Mouse (Mus musculus): Measurements from ENCODE around the gene Prdm5. TPM values are rescaled to one million over a fixed set of nuclear protein-coding genes. Genes with fewer than 3 reads are reported as not detected.
A peak's percentile ranks its signal among the peaks of the same experiment; 100 is the strongest.

Prdm5 gene
- total RNA-seq, 2 experiments from 2014 or later, result 0.98 to 2.0 TPM

- ATAC-seq (ENCODE audit: poor library complexity, severe bottlenecking), result no peak
Measured at GRCm38 (mm10) chr6:65828656-65829055, 49.9 kb downstream of the Prdm5 start.

GRCm38 (mm10) chr6:65831443-65831842 is 52.7 kb downstream of the Prdm5 start:
- no peak for ATAC-seq (ENCODE audit: poor library complexity, severe bottlenecking)

GRCm38 (mm10) chr6:65834013-65834412 is 55.2 kb downstream of the Prdm5 start:
- ATAC-seq (ENCODE audit: poor library complexity, severe bottlenecking), result no peak

GRCm38 (mm10) chr6:65842579-65842978 is 63.8 kb downstream of the Prdm5 start:
- peak; percentile 71 for ATAC-seq (ENCODE audit: poor library complexity, severe bottlenecking)

GRCm38 (mm10) chr6:65849127-65849526 is 70.3 kb downstream of the Prdm5 start:
- no peak for ATAC-seq (ENCODE audit: poor library complexity, severe bottlenecking)

- ATAC-seq (ENCODE audit: poor library complexity, severe bottlenecking), result no peak
Measured at GRCm38 (mm10) chr6:65849687-65850086, 70.9 kb downstream of the Prdm5 start.

- no peak for ATAC-seq (ENCODE audit: poor library complexity, severe bottlenecking)
Measured at GRCm38 (mm10) chr6:65850221-65850620, 71.4 kb downstream of the Prdm5 start.

GRCm38 (mm10) chr6:65854020-65854419 is 75.2 kb downstream of the Prdm5 start:
- no peak for ATAC-seq (ENCODE audit: poor library complexity, severe bottlenecking)

GRCm38 (mm10) chr6:65854585-65854984 is 75.8 kb downstream of the Prdm5 start:
- no peak for ATAC-seq (ENCODE audit: poor library complexity, severe bottlenecking)

- ATAC-seq (ENCODE audit: poor library complexity, severe bottlenecking), result no peak
Measured at GRCm38 (mm10) chr6:65860609-65861008, 81.8 kb downstream of the Prdm5 start.

- ATAC-seq (ENCODE audit: poor library complexity, severe bottlenecking), result no peak
Measured at GRCm38 (mm10) chr6:65862836-65863235, 84.0 kb downstream of the Prdm5 start.

- no peak for ATAC-seq (ENCODE audit: poor library complexity, severe bottlenecking)
Measured at GRCm38 (mm10) chr6:65864233-65864632, 85.4 kb downstream of the Prdm5 start.

- ATAC-seq (ENCODE audit: poor library complexity, severe bottlenecking), result no peak
Measured at GRCm38 (mm10) chr6:65864919-65865318, 86.1 kb downstream of the Prdm5 start.

GRCm38 (mm10) chr6:65865861-65866260 is 87.1 kb downstream of the Prdm5 start:
- ATAC-seq (ENCODE audit: poor library complexity, severe bottlenecking), result no peak

GRCm38 (mm10) chr6:65871754-65872278 is 93.0 kb downstream of the Prdm5 start:
- no peak for ATAC-seq (ENCODE audit: poor library complexity, severe bottlenecking)

- no peak for ATAC-seq (ENCODE audit: poor library complexity, severe bottlenecking)
Measured at GRCm38 (mm10) chr6:65878300-65878699, 99.5 kb downstream of the Prdm5 start.

- ATAC-seq (ENCODE audit: poor library complexity, severe bottlenecking), result no peak
Measured at GRCm38 (mm10) chr6:65888835-65889234, 110.0 kb downstream of the Prdm5 start.

GRCm38 (mm10) chr6:65892045-65892660 is 113.4 kb downstream of the Prdm5 start:
- no peak for ATAC-seq (ENCODE audit: poor library complexity, severe bottlenecking)

GRCm38 (mm10) chr6:65906657-65907182 is 127.9 kb downstream of the Prdm5 start:
- ATAC-seq (ENCODE audit: poor library complexity, severe bottlenecking), result no peak

GRCm38 (mm10) chr6:65915421-65915820 is 136.6 kb downstream of the Prdm5 start:
- ATAC-seq (ENCODE audit: poor library complexity, severe bottlenecking), result no peak

- ATAC-seq (ENCODE audit: poor library complexity, severe bottlenecking), result no peak
Measured at GRCm38 (mm10) chr6:65921703-65922102, 142.9 kb downstream of the Prdm5 start.

GRCm38 (mm10) chr6:65923501-65924084 is 144.8 kb downstream of the Prdm5 start:
- no peak for ATAC-seq (ENCODE audit: poor library complexity, severe bottlenecking)

All from megakaryocyte, adult 5-6 weeks (primary cell).